Mouse (Mus musculus): ENCODE results near the gene Gga1.

Gene Gga1

GRCm38 (mm10) chr15:78937963-78938362 is 61.0 kb downstream of the Gga1 start:
- no peak for DNase-seq (ENCODE audit: low read depth)

GRCm38 (mm10) chr15:78940325-78940724 is 63.3 kb downstream of the Gga1 start:
- DNase-seq (ENCODE audit: low read depth): no peak

DNA sequence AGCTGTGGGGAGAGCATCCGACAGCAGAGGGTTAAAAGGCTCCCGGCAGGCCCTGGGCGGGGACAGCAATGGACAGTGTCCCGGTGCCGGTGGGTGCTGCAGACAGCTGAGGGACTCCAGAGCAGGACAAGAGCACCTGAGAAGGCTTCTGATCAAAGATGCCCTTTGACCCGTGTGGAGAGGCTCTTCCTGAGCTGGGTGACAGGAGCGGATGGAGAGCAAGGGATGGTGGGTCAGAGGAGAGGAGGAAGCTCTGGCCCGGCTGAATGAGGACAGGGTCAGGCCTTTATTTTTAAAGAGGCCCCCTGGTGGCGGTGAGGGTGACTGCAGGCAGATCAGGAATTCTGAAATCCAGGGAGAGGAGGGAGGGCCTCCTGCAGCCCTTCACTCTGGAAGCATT is 65.7 kb downstream of the Gga1 start:
- no peak for DNase-seq (ENCODE audit: low read depth)
